Mouse (Mus musculus) bone marrow macrophage, adult 2 months (primary cell): ENCODE results near the gene Fgd6.

Source experiments
- CTCF ChIP-seq: IDR thresholded peaks from 2 replicates; pipeline ENCODE4 v1.5.1; 2012; ENCODE audit warnings: low read depth, mild to moderate bottlenecking, low read length, moderate library complexity
- POLR2A ChIP-seq: IDR thresholded peaks from 2 replicates; pipeline ENCODE4 v1.6.1; 2012; ENCODE audit warnings: mild to moderate bottlenecking, low read depth, low read length, borderline replicate concordance

- TF ChIP-seq POLR2A (no peak), CTCF (no peak)
Observed at GRCm38 (mm10) chr10:94047845-94048559, 12.2 kb downstream of the Fgd6 start.
